Mouse (Mus musculus): ENCODE measurements at regions not wholly inside any gene's neighbourhood (a gene's known extent, or its start where the extent isn't known, plus 50 kb on each side); places are given as distances from the start of the nearest gene placed in this dataset.

- 64% methylated on average over 6 of the region's 7 CpGs for WGBS (ENCODE audit: insufficient replicate concordance)
- peaks cover 7% of the 10 kb centered on the region; the same call in 1 of the 2 replicates for H3K27me3 ChIP-seq (ENCODE audit: control insufficient read depth, insufficient read depth, low read length)
- no peak overlapping the region for H3K4me2 ChIP-seq
- H3K9me3 ChIP-seq (replicated peaks; ENCODE audit: control insufficient read depth, low read length) = no peaks in the 10 kb centered on the region
- no peak for ATAC-seq (replicated peaks; ENCODE audit: insufficient number of reproducible peaks, low FRiP score, low TSS enrichment)
- 0 out of 2 replicates have a peak, but pooled peaks cover 3% of the 10 kb centered on the region for H3K4me1 ChIP-seq (ENCODE audit: control insufficient read depth, insufficient read depth, low read length)
- H3K36me3 ChIP-seq (ENCODE audit: control insufficient read depth, insufficient read depth, low read length) = no peaks in the 10 kb centered on the region
- H3K9ac ChIP-seq (ENCODE audit: low read depth, low read length) = no peak overlapping the region
- H3K27ac ChIP-seq (ENCODE audit: low read depth, low read length) = no peak overlapping the region
- no peak overlapping the region for H3K4me3 ChIP-seq (ENCODE audit: low read depth, low read length)
Measured at GRCm38 (mm10) chr16:24177131-24177530, 188.5 kb upstream of the Bcl6 start.

GRCm38 (mm10) chr16:24176057-24176456, 187.4 kb upstream of the Bcl6 start:
- H3K27me3 ChIP-seq (ENCODE audit: control insufficient read depth, insufficient read depth, low read length) = peaks cover 7% of the 10 kb centered on the region; the same call in 1 of the 2 replicates
- no peak overlapping the region for H3K27ac ChIP-seq (ENCODE audit: low read depth, low read length)
- H3K4me1 ChIP-seq (ENCODE audit: control insufficient read depth, insufficient read depth, low read length) = 0 out of 2 replicates have a peak, but pooled peaks cover 3% of the 10 kb centered on the region
- no peaks in the 10 kb centered on the region for H3K36me3 ChIP-seq (ENCODE audit: control insufficient read depth, insufficient read depth, low read length)
- no peak overlapping the region for H3K4me3 ChIP-seq (ENCODE audit: low read depth, low read length)
- H3K4me2 ChIP-seq = no peak overlapping the region
- no peaks in the 10 kb centered on the region for H3K9me3 ChIP-seq (replicated peaks; ENCODE audit: control insufficient read depth, low read length)
- 33% methylated on average over 2 of the region's 2 CpGs for WGBS (ENCODE audit: insufficient replicate concordance)
- H3K9ac ChIP-seq (ENCODE audit: low read depth, low read length) = no peak overlapping the region
- no peak for ATAC-seq (replicated peaks; ENCODE audit: insufficient number of reproducible peaks, low FRiP score, low TSS enrichment)

GRCm38 (mm10) chr16:24175235-24175760, 186.6 kb upstream of the Bcl6 start:
- Histone ChIP-seq H3K4me3 (ENCODE audit: low read depth, low read length) (no peak overlapping the region), H3K27me3 (ENCODE audit: control insufficient read depth, insufficient read depth, low read length) (peaks cover 4% of the 10 kb centered on the region; the same call in 1 of the 2 replicates), H3K4me1 (ENCODE audit: control insufficient read depth, insufficient read depth, low read length) (no peaks in the 10 kb centered on the region), H3K4me2 (no peak overlapping the region), H3K36me3 (ENCODE audit: control insufficient read depth, insufficient read depth, low read length) (no peaks in the 10 kb centered on the region), H3K9ac (ENCODE audit: low read depth, low read length) (no peak overlapping the region), H3K9me3 (replicated peaks; ENCODE audit: control insufficient read depth, low read length) (no peaks in the 10 kb centered on the region), H3K27ac (ENCODE audit: low read depth, low read length) (no peak overlapping the region)
- ATAC-seq (replicated peaks; ENCODE audit: insufficient number of reproducible peaks, low FRiP score, low TSS enrichment) = no peak
- WGBS (ENCODE audit: insufficient replicate concordance) = 61% methylated on average over 9 of the region's 9 CpGs

- Histone ChIP-seq H3K4me2 (no peak overlapping the region), H3K9ac (ENCODE audit: low read depth, low read length) (no peak overlapping the region), H3K27me3 (ENCODE audit: control insufficient read depth, insufficient read depth, low read length) (peaks cover 4% of the 10 kb centered on the region; the same call in 1 of the 2 replicates), H3K36me3 (ENCODE audit: control insufficient read depth, insufficient read depth, low read length) (no peaks in the 10 kb centered on the region), H3K4me1 (ENCODE audit: control insufficient read depth, insufficient read depth, low read length) (no peaks in the 10 kb centered on the region), H3K9me3 (replicated peaks; ENCODE audit: control insufficient read depth, low read length) (no peaks in the 10 kb centered on the region), H3K27ac (ENCODE audit: low read depth, low read length) (no peak overlapping the region), H3K4me3 (ENCODE audit: low read depth, low read length) (no peak overlapping the region)
- WGBS (ENCODE audit: insufficient replicate concordance) = 80% methylated on average over 3 of the region's 3 CpGs
- ATAC-seq (replicated peaks; ENCODE audit: insufficient number of reproducible peaks, low FRiP score, low TSS enrichment) = no peak
Measured at GRCm38 (mm10) chr16:24174595-24174994, 185.9 kb upstream of the Bcl6 start.

- ATAC-seq (replicated peaks; ENCODE audit: insufficient number of reproducible peaks, low FRiP score, low TSS enrichment) = no peak
- no peaks in the 10 kb centered on the region for H3K9me3 ChIP-seq (replicated peaks; ENCODE audit: control insufficient read depth, low read length)
- H3K4me1 ChIP-seq (ENCODE audit: control insufficient read depth, insufficient read depth, low read length) = no peaks in the 10 kb centered on the region
- peaks cover 4% of the 10 kb centered on the region; the same call in 1 of the 2 replicates for H3K27me3 ChIP-seq (ENCODE audit: control insufficient read depth, insufficient read depth, low read length)
- no peak overlapping the region for H3K4me3 ChIP-seq (ENCODE audit: low read depth, low read length)
- no peak overlapping the region for H3K9ac ChIP-seq (ENCODE audit: low read depth, low read length)
- WGBS (ENCODE audit: insufficient replicate concordance) = 78% methylated on average over 5 of the region's 5 CpGs
- H3K36me3 ChIP-seq (ENCODE audit: control insufficient read depth, insufficient read depth, low read length) = no peaks in the 10 kb centered on the region
- no peak overlapping the region for H3K27ac ChIP-seq (ENCODE audit: low read depth, low read length)
- H3K4me2 ChIP-seq = no peak overlapping the region
Measured at GRCm38 (mm10) chr16:24173783-24174518, 185.3 kb upstream of the Bcl6 start.

- Histone ChIP-seq H3K36me3 (ENCODE audit: control insufficient read depth, insufficient read depth, low read length) (no peaks in the 10 kb centered on the region), H3K4me3 (ENCODE audit: low read depth, low read length) (no peak overlapping the region), H3K4me1 (ENCODE audit: control insufficient read depth, insufficient read depth, low read length) (no peaks in the 10 kb centered on the region), H3K9ac (ENCODE audit: low read depth, low read length) (no peak overlapping the region), H3K27ac (ENCODE audit: low read depth, low read length) (no peak overlapping the region), H3K27me3 (ENCODE audit: control insufficient read depth, insufficient read depth, low read length) (peaks cover 4% of the 10 kb centered on the region; the same call in 1 of the 2 replicates), H3K9me3 (replicated peaks; ENCODE audit: control insufficient read depth, low read length) (no peaks in the 10 kb centered on the region), H3K4me2 (no peak overlapping the region)
- ATAC-seq (replicated peaks; ENCODE audit: insufficient number of reproducible peaks, low FRiP score, low TSS enrichment) = no peak
- WGBS (ENCODE audit: insufficient replicate concordance) = 89% methylated on average over 2 of the region's 2 CpGs
Measured at GRCm38 (mm10) chr16:24172653-24173052, 184.0 kb upstream of the Bcl6 start.

- no peak overlapping the region for H3K9ac ChIP-seq (ENCODE audit: low read depth, low read length)
- WGBS (ENCODE audit: insufficient replicate concordance) = 72% methylated on average over 5 of the region's 5 CpGs
- no peaks in the 10 kb centered on the region for H3K36me3 ChIP-seq (ENCODE audit: control insufficient read depth, insufficient read depth, low read length)
- H3K27ac ChIP-seq (ENCODE audit: low read depth, low read length) = no peak overlapping the region
- no peaks in the 10 kb centered on the region for H3K4me1 ChIP-seq (ENCODE audit: control insufficient read depth, insufficient read depth, low read length)
- no peaks in the 10 kb centered on the region for H3K9me3 ChIP-seq (replicated peaks; ENCODE audit: control insufficient read depth, low read length)
- no peak overlapping the region for H3K4me3 ChIP-seq (ENCODE audit: low read depth, low read length)
- no peak overlapping the region for H3K4me2 ChIP-seq
- H3K27me3 ChIP-seq (ENCODE audit: control insufficient read depth, insufficient read depth, low read length) = peaks cover 4% of the 10 kb centered on the region; the same call in 1 of the 2 replicates
- ATAC-seq (replicated peaks; ENCODE audit: insufficient number of reproducible peaks, low FRiP score, low TSS enrichment) = no peak
Measured at GRCm38 (mm10) chr16:24172065-24172464, 183.4 kb upstream of the Bcl6 start.

GRCm38 (mm10) chr16:24171161-24171560, 182.5 kb upstream of the Bcl6 start:
- no peaks in the 10 kb centered on the region for H3K9me3 ChIP-seq (replicated peaks; ENCODE audit: control insufficient read depth, low read length)
- no peak overlapping the region for H3K9ac ChIP-seq (ENCODE audit: low read depth, low read length)
- no peak for ATAC-seq (replicated peaks; ENCODE audit: insufficient number of reproducible peaks, low FRiP score, low TSS enrichment)
- 76% methylated on average over 4 of the region's 4 CpGs for WGBS (ENCODE audit: insufficient replicate concordance)
- H3K4me3 ChIP-seq (ENCODE audit: low read depth, low read length) = no peak overlapping the region
- no peak overlapping the region for H3K4me2 ChIP-seq
- H3K27ac ChIP-seq (ENCODE audit: low read depth, low read length) = no peak overlapping the region
- peaks cover 4% of the 10 kb centered on the region; the same call in 1 of the 2 replicates for H3K27me3 ChIP-seq (ENCODE audit: control insufficient read depth, insufficient read depth, low read length)
- H3K36me3 ChIP-seq (ENCODE audit: control insufficient read depth, insufficient read depth, low read length) = no peaks in the 10 kb centered on the region
- no peaks in the 10 kb centered on the region for H3K4me1 ChIP-seq (ENCODE audit: control insufficient read depth, insufficient read depth, low read length)

GRCm38 (mm10) chr16:24166496-24166895, 177.8 kb upstream of the Bcl6 start:
- Histone ChIP-seq H3K27me3 (ENCODE audit: control insufficient read depth, insufficient read depth, low read length) (no peaks in the 10 kb centered on the region), H3K27ac (ENCODE audit: low read depth, low read length) (no peak overlapping the region), H3K36me3 (ENCODE audit: control insufficient read depth, insufficient read depth, low read length) (no peaks in the 10 kb centered on the region), H3K9ac (ENCODE audit: low read depth, low read length) (no peak overlapping the region), H3K9me3 (replicated peaks; ENCODE audit: control insufficient read depth, low read length) (no peaks in the 10 kb centered on the region), H3K4me2 (no peak overlapping the region), H3K4me1 (ENCODE audit: control insufficient read depth, insufficient read depth, low read length) (peaks cover 7% of the 10 kb centered on the region), H3K4me3 (ENCODE audit: low read depth, low read length) (no peak overlapping the region)
- no peak for ATAC-seq (replicated peaks; ENCODE audit: insufficient number of reproducible peaks, low FRiP score, low TSS enrichment)

Data from heart, embryonic 11.5 days (tissue).